Mouse (Mus musculus) MEL (cell line): ENCODE results near the gene Trim5. TPM values are rescaled to one million over a fixed set of nuclear protein-coding genes. Genes with fewer than 3 reads are reported as not detected.

Experiments
- DNase-seq: peaks from one replicate; pipeline ENCODE4 v3.0.0; 2011; ENCODE audit warnings: low read depth, low spot score
- H3K27ac ChIP-seq: 2 replicates; pipeline ENCODE4 v1.5.1; 2012; ENCODE audit warnings: low read depth, mild to moderate bottlenecking, control low read depth, low read length, moderate library complexity; ENCODE audit not compliant: control insufficient read depth
- H3K27me3 ChIP-seq, 2 experiments: fragments of 150-350 bp in 1 of 2; sonication (generic) in 1 of 2; 2 replicates each; pipeline ENCODE4 v1.6.1; 2012; ENCODE audit warnings: low read length in 2 of 2, mild to moderate bottlenecking in 2 of 2, improper control_type of control experiment in 1 of 2, moderate library complexity in 1 of 2; ENCODE audit not compliant: insufficient read depth in 2 of 2, control insufficient read depth in 1 of 2
- H3K36me3 ChIP-seq, 2 experiments: 2 replicates each; pipeline ENCODE4 v1.6.1; 2012 to 2014; ENCODE audit warnings: low read length in 2 of 2, improper control_type of control experiment in 1 of 2, inconsistent platforms in 1 of 2, mild to moderate bottlenecking in 1 of 2; ENCODE audit not compliant: insufficient read depth in 2 of 2, control insufficient read depth in 1 of 2
- H3K4me1 ChIP-seq, 2 experiments: fragments of 150-350 bp in 1 of 2; sonication (generic) in 1 of 2; 2 replicates each; pipeline ENCODE4 v1.6.1; 2012; ENCODE audit warnings: low read length in 2 of 2, improper control_type of control experiment in 1 of 2, mild to moderate bottlenecking in 1 of 2; ENCODE audit not compliant: insufficient read depth in 2 of 2, control insufficient read depth in 1 of 2
- H3K4me3 ChIP-seq, 2 experiments: fragments of 150-350 bp in 1 of 2; sonication (generic) in 1 of 2; 2 replicates each; pipeline ENCODE4 v1.5.1; 2012; ENCODE audit warnings: low read depth in 2 of 2, low read length in 2 of 2, mild to moderate bottlenecking in 2 of 2, moderate library complexity in 2 of 2, control low read depth in 1 of 2, improper control_type of control experiment in 1 of 2; ENCODE audit not compliant: control insufficient read depth in 1 of 2, insufficient read depth in 1 of 2
- H3K79me2 ChIP-seq: 2 replicates; pipeline ENCODE4 v1.6.1; 2012; ENCODE audit warnings: mild to moderate bottlenecking, low read length, moderate library complexity; ENCODE audit not compliant: control insufficient read depth, poor library complexity, insufficient read depth
- H3K9ac ChIP-seq: 2 replicates; pipeline ENCODE4 v1.6.1; 2012; ENCODE audit warnings: low read depth, mild to moderate bottlenecking, control low read depth, low read length, moderate library complexity; ENCODE audit not compliant: control insufficient read depth, poor library complexity, severe bottlenecking
- H3K9me3 ChIP-seq: fragments of 150-350 bp; sonication (generic); replicated peaks from 2 replicates; pipeline ENCODE4 v1.6.1; 2012; ENCODE audit warnings: mild to moderate bottlenecking, low read length, improper control_type of control experiment, moderate library complexity; ENCODE audit not compliant: insufficient read depth
- CHD1 ChIP-seq: IDR thresholded peaks from 2 replicates; pipeline ENCODE4 v1.6.1; 2012; ENCODE audit warnings: low read depth, mild to moderate bottlenecking, inconsistent platforms, low read length, improper control_type of control experiment
- CHD2 ChIP-seq: IDR thresholded peaks from 2 replicates; pipeline ENCODE4 v1.6.1; 2011; ENCODE audit warnings: low read length, improper control_type of control experiment
- CTCF ChIP-seq, 3 experiments: IDR thresholded peaks in 2 of 3; conservative IDR thresholded peaks in 1 of 3; 2 replicates each; pipeline ENCODE4 v1.5.1; 2011 to 2012; ENCODE audit warnings: low read length in 3 of 3, low read depth in 2 of 3, mild to moderate bottlenecking in 2 of 3, improper control_type of control experiment in 1 of 3, inconsistent platforms in 1 of 3, mixed read lengths in 1 of 3, moderate library complexity in 1 of 3; ENCODE audit not compliant: control insufficient read depth in 1 of 3, insufficient read depth in 1 of 3, poor library complexity in 1 of 3, severe bottlenecking in 1 of 3
- E2F4 ChIP-seq: IDR thresholded peaks from 2 replicates; pipeline ENCODE4 v1.6.1; 2011; ENCODE audit warnings: low read depth, low read length, improper control_type of control experiment, borderline replicate concordance
- ELF1 ChIP-seq: IDR thresholded peaks from 2 replicates; pipeline ENCODE4 v1.6.1; 2014; ENCODE audit warnings: low read depth, mild to moderate bottlenecking, inconsistent platforms, low read length, improper control_type of control experiment, moderate library complexity
- HCFC1 ChIP-seq: IDR thresholded peaks from 2 replicates; pipeline ENCODE4 v1.6.1; 2012; ENCODE audit warnings: low read depth, mild to moderate bottlenecking, inconsistent platforms, low read length, improper control_type of control experiment, moderate library complexity
- JUND ChIP-seq: IDR thresholded peaks from 2 replicates; pipeline ENCODE4 v1.6.1; 2011; ENCODE audit warnings: low read depth, mild to moderate bottlenecking, improper control_type of control experiment, low read length
- MEF2A ChIP-seq: IDR thresholded peaks from 2 replicates; pipeline ENCODE4 v1.6.1; 2014; ENCODE audit warnings: low read depth, mild to moderate bottlenecking, inconsistent platforms, low read length, improper control_type of control experiment; ENCODE audit not compliant: poor library complexity, insufficient replicate concordance, severe bottlenecking; ENCODE audit errors: extremely low read depth
- MYB ChIP-seq: IDR thresholded peaks from 2 replicates; pipeline ENCODE4 v1.6.1; 2011; ENCODE audit warnings: mild to moderate bottlenecking, low read depth, low read length, improper control_type of control experiment
- MYC ChIP-seq: IDR thresholded peaks from 2 replicates; pipeline ENCODE4 v1.6.1; 2011; ENCODE audit warnings: low read depth, mild to moderate bottlenecking, low read length, improper control_type of control experiment, moderate library complexity
- NRF1 ChIP-seq: IDR thresholded peaks from 2 replicates; pipeline ENCODE4 v1.6.1; 2014; ENCODE audit warnings: low read depth, mild to moderate bottlenecking, inconsistent platforms, low read length, improper control_type of control experiment, moderate library complexity; ENCODE audit not compliant: poor library complexity, insufficient read depth, severe bottlenecking
- POLR2AphosphoS2 ChIP-seq: IDR thresholded peaks from 2 replicates; pipeline ENCODE4 v1.6.1; 2011; ENCODE audit warnings: low read length, improper control_type of control experiment
- SIN3A ChIP-seq: IDR thresholded peaks from 2 replicates; pipeline ENCODE4 v1.6.1; 2012; ENCODE audit warnings: low read length, improper control_type of control experiment, inconsistent platforms
- TAL1 ChIP-seq: IDR thresholded peaks from 2 replicates; pipeline ENCODE4 v1.6.1; 2012; ENCODE audit warnings: mild to moderate bottlenecking, inconsistent platforms, low read length, moderate library complexity, mixed read lengths
- TCF12 ChIP-seq: IDR thresholded peaks from 2 replicates; pipeline ENCODE4 v1.6.1; 2014; ENCODE audit warnings: low read depth, mild to moderate bottlenecking, inconsistent platforms, low read length, improper control_type of control experiment, moderate library complexity
- USF1 ChIP-seq: IDR thresholded peaks from 2 replicates; pipeline ENCODE4 v1.6.1; 2014; ENCODE audit warnings: low read depth, mild to moderate bottlenecking, inconsistent platforms, low read length, improper control_type of control experiment, moderate library complexity
- ZNF384 ChIP-seq: IDR thresholded peaks from 2 replicates; pipeline ENCODE4 v1.6.1; 2012; ENCODE audit warnings: low read depth, mild to moderate bottlenecking, inconsistent platforms, low read length, improper control_type of control experiment
- polyA plus RNA-seq, 2 experiments: library from polyadenylated mRNA; stranded (reverse) in 1 of 2; unstranded in 1 of 2; fragments of >175 nt in 1 of 2; fragments of >200 nt in 1 of 2; gene quantifications; 2 replicates each; pipeline versions ENCODE4 v1.2.1 to v1.2.4; 2012; ENCODE audit warnings: low replicate concordance in 2 of 2, low read depth in 1 of 2; ENCODE audit not compliant: insufficient read length in 2 of 2, insufficient read depth in 1 of 2, missing spikeins in 1 of 2
- total RNA-seq: library from RNA; depleted of rRNA; stranded (reverse); fragments of 300-350 nt; gene quantifications from 2 replicates; pipeline ENCODE4 v1.2.3, GENCODE M21; 2012

Gene Trim5
- total and polyA plus RNA-seq, 3 experiments: 0.11 TPM; not detected in 2

DNA sequence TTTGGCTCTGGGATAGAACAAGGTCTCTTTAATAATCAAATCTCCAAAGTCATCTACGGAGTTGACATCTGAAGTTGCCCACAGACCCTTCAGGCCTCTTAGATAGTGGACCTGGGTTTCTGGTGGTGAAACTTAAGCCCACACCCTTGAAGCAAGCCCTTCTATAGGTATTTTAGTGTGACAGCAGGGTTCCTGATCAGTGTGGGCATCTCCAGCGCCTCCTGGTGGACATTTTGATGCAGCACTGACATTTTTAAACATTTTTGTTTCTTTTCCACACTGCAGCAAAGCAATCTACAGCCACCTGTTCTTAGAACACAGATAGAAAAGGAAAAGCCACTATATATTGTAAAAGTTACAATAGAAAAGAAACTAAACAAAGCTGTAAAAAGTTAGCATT, 56.7 kb downstream of the Trim5 start (continued):
- no peak for TF ChIP-seq NRF1
- TF ChIP-seq CHD2: no peak

DNA sequence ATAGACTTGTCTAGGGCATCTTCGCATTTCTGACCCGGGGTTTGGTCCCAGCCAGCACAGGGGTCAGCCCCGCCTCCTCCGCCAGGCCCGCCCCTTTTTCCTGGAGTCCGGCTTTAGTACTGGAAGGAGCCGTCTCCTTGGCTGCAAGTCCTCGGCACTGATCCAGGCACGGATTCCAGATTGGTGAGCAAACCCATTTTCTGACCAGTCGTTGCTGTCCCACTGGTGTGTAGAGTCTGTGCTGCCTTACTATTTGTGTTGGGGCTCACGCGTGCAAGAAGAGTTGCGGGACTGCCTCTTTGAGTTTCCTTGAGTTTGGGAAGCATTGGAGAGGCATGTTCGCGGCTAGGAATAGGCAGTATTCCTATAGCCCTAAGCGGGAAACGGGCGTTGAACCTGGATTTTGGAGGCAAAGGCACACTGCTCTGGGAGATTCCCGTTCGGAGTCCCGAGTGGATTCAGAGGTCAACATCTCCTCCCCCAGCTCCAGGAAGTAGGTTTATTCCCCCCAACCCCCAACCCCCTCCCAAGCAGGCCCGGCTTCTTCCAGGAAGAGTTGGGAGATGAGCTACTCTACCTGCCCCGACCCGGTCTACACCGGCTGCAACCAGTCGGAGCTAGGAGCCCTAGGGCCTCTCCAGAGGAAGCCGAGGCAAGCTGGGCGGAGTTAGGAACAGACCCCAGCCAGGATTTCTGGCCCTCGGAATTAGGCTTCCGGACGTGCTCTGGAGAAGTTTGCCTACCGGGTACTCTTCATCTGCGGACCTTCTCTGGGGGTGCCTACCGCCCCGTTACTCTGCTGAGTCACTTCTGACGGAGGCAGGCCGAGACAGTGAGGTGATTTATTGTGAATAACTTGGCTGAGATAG, 69.0 kb downstream of the Trim5 start, which contains the start of gene Trim6:
Gene Trim6, plus strand, starts transcription at position 93 of the 869 bp plus-strand sequence.
- Histone ChIP-seq H3K27me3 (no peaks in the 10 kb centered on the region; a peak in 1 of 4 replicates), H3K79me2 (no peaks in the 10 kb centered on the region), H3K9me3 (no peaks in the 10 kb centered on the region), H3K4me1 (no peaks in the 10 kb centered on the region), H3K36me3 (no peaks in the 10 kb centered on the region), H3K27ac (no peak within 1 kb of the TSS), H3K4me3 (no peak within 1 kb of the TSS), H3K9ac (no peak within 1 kb of the TSS)
- TF ChIP-seq SIN3A: no peak
- no peak for TF ChIP-seq HCFC1
- TF ChIP-seq CTCF (IDR thresholded peaks at IDR 0.05 in 2 of 3, conservative IDR thresholded peaks at IDR 0.05 in 1 of 3; ENCODE audit: control insufficient read depth in 1 of 3, insufficient read depth in 1 of 3, low read depth in 2 of 3, low read length in 3 of 3, poor library complexity in 1 of 3, severe bottlenecking in 1 of 3): no peak
- TF ChIP-seq E2F4: no peak
- TF ChIP-seq CHD1: no peak
- DNase-seq: no peak

DNA sequence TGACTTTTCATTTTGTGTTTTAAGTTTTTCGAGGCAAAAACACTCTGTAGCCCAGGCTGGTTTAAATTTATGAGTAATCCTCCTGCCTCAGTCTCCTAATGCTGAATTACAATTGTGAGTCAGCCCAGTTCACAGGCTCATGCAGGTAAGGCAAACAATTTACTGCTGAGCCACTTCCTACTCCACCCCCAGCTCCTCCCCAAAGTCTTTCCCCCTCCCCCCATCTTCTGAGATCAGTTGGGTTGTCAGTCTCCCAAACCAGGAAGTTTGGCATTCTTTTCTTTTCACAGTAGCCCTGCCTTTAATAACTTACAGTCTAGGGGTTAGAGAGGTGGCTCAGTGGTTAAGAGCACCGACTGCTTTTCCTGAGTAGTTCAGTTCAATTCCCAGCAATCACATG, 70.0 kb downstream of the Trim5 start:
- Histone ChIP-seq H3K36me3 (no peaks in the 10 kb centered on the region), H3K4me1 (no peaks in the 10 kb centered on the region), H3K9ac (no peak overlapping the region), H3K9me3 (no peaks in the 10 kb centered on the region), H3K79me2 (no peaks in the 10 kb centered on the region), H3K4me3 (no peak overlapping the region), H3K27ac (no peak overlapping the region), H3K27me3 (no peaks in the 10 kb centered on the region; a peak in 1 of 4 replicates)
- no peak for DNase-seq
- TF ChIP-seq JUND: no peak
- TF ChIP-seq SIN3A: no peak
- TF ChIP-seq MYC: no peak
- no peak for TF ChIP-seq CHD2
- TF ChIP-seq POLR2AphosphoS2: no peak
- no peak for TF ChIP-seq USF1
- TF ChIP-seq ZNF384: no peak
- TF ChIP-seq ELF1: no peak
- TF ChIP-seq TCF12: no peak
- TF ChIP-seq MEF2A: no peak
- no peak for TF ChIP-seq NRF1
- TF ChIP-seq TAL1: no peak
- no peak for TF ChIP-seq MYB
